In genomic region chr5:139502281-139502680, GRCm38 (mm10) we compare ENCODE assay signal across 29 mouse cellular contexts. TPM values are rescaled to one million over a fixed set of nuclear protein-coding genes. Genes with fewer than 3 reads are reported as not detected.
DNase-seq lines count a peak whose midpoint lies in the region; TF ChIP-seq lines count a peak whose summit lies in the region.
"Had no signal": no experiment of that assay in that cellular context is flagged by ENCODE, and none has a peak within 500 bp of the region (broad histone marks: within the 10 kb centered on the region; RNA-seq: fewer than 3 reads in every experiment).

No protein-coding gene starts in this region.

- H3K4me1 ChIP-seq in kidney, adult 2 months (ENCODE audit: control insufficient read depth, insufficient read depth, low read length): no peaks in the 10 kb centered on the region
- H3K4me1 ChIP-seq: embryonic facial prominence, embryonic 10.5 days; heart, embryonic 10.5 days; hindbrain, embryonic 15.5 days; intestine, embryonic 15.5 days; limb, embryonic 13.5 days; liver, embryonic 12.5 days; midbrain, embryonic 12.5 days; neural tube, embryonic 15.5 days had no signal

- H3K27me3 ChIP-seq in kidney, adult 2 months (replicated peaks; ENCODE audit: control insufficient read depth, insufficient read depth, low read length): no peaks in the 10 kb centered on the region

- H3K27ac ChIP-seq in kidney, adult 2 months (ENCODE audit: insufficient read depth, low read depth, low read length): no peak overlapping the region
- H3K27ac ChIP-seq: embryonic facial prominence, embryonic 10.5 days; heart, embryonic 10.5 days; hindbrain, embryonic 15.5 days; intestine, embryonic 15.5 days; limb, embryonic 13.5 days; liver, embryonic 12.5 days; midbrain, embryonic 12.5 days; neural tube, embryonic 15.5 days had no signal

- H3K4me3 ChIP-seq in kidney, adult 2 months (ENCODE audit: insufficient read depth, low read depth, low read length): no peak overlapping the region
- H3K4me3 ChIP-seq: embryonic facial prominence, embryonic 10.5 days; heart, embryonic 10.5 days; hindbrain, embryonic 15.5 days; intestine, embryonic 15.5 days; limb, embryonic 13.5 days; liver, embryonic 12.5 days; midbrain, embryonic 12.5 days; neural tube, embryonic 15.5 days had no signal

- peak; percentile 41 to 68 for DNase-seq in frontal cortex, adult 2 months (ENCODE audit: extremely low spot score in 1 of 2, low spot score in 1 of 2)
- no peak for DNase-seq in frontal cortex, postnatal 25 days (ENCODE audit: low spot score in 2 of 2)
- DNase-seq in left cerebral cortex, adult 18-20 months (ENCODE audit: low spot score in 2 of 2): peak; percentile 24 to 34
- DNase-seq in left cerebral cortex, postnatal 10 days (ENCODE audit: extremely low spot score in 1 of 2, low spot score in 2 of 2): no peak
- peak; percentile 40 to 43 for DNase-seq in left cerebral cortex, adult 9 months (ENCODE audit: low spot score in 2 of 2)
- peak; percentile 60 for DNase-seq in telencephalon, adult 2 months (ENCODE audit: low read depth, low spot score)
- no peak for DNase-seq in kidney, adult 2 months
- DNase-seq: adrenal gland, postnatal 14 days; cerebellum, adult 8-10 months; cerebellum, postnatal 36 days; gastrocnemius, postnatal 10 days; kidney, postnatal 25 days; lung, adult 2 months; thymus, adult 2 months; thymus, postnatal 4 days had no signal

- no peaks in the 10 kb centered on the region for H3K36me3 ChIP-seq in kidney, adult 2 months (ENCODE audit: control insufficient read depth, insufficient read depth, low read length)
- H3K36me3 ChIP-seq: embryonic facial prominence, embryonic 10.5 days; heart, embryonic 10.5 days; hindbrain, embryonic 15.5 days; intestine, embryonic 15.5 days; limb, embryonic 13.5 days; liver, embryonic 12.5 days; midbrain, embryonic 12.5 days; neural tube, embryonic 15.5 days had no signal

- no peak for TF ChIP-seq POLR2A in kidney, adult 2 months (IDR thresholded peaks at IDR 0.05; ENCODE audit: low read depth, low read length)

- TF ChIP-seq CTCF in kidney, adult 2 months (conservative IDR thresholded peaks at IDR 0.05; ENCODE audit: insufficient read depth, insufficient read length, low read depth, low read length): no peak

- intact Hi-C loops in left cerebral cortex, postnatal 10 days (cut with DNase I): no loop called here

- 62% methylated on average over 14 of the region's 14 CpGs for WGBS in kidney, adult 2 months

RNA-seq across cellular contexts. Expression of gene Zfand2a, which starts 17.9 kb away (rescaled TPM):
- 45.4 and 49.0 TPM in 2 replicates for polyA plus RNA-seq in frontal cortex, adult 2 months (2012; rRNA removed)
- total RNA-seq in left cerebral cortex, adult 18-20 months (2021): 10 to 100 TPM; 54.6 to 57.6 TPM
- 100 to 1,000 TPM in 1 of 2 experiments, 10 to 100 TPM in 1; 93.4 to 100 TPM for total RNA-seq in left cerebral cortex, postnatal 10 days (2021)
- polyA plus RNA-seq in kidney, adult 2 months (2012; rRNA removed): 11.8 and 12.4 TPM in 2 replicates

RNA-seq across cellular contexts. Expression of gene Uncx, which starts 41.0 kb away (rescaled TPM):
- 0.08 and 0.44 TPM in 2 replicates for polyA plus RNA-seq in frontal cortex, adult 2 months (2012; rRNA removed)
- under 1 TPM; 0.23 to 0.30 TPM for total RNA-seq in left cerebral cortex, adult 18-20 months (2021)
- under 1 TPM in 1 of 2 experiments, not detected in 1; 0.21 TPM for total RNA-seq in left cerebral cortex, postnatal 10 days (2021)
- polyA plus RNA-seq in kidney, adult 2 months (2012; rRNA removed): 1.1 and 1.5 TPM in 2 replicates
- total RNA-seq: adrenal gland, postnatal 14 days; gastrocnemius, postnatal 10 days; granulocyte monocyte progenitor cell, adult 5-6 weeks; hematopoietic stem cell, adult 5-6 weeks; megakaryocyte, adult 5-6 weeks had no signal
- polyA plus RNA-seq: heart, embryonic 16.5 days; intestine, embryonic 15.5 days; liver, embryonic 12.5 days; lung, adult 2 months; small intestine, adult 2 months; stomach, embryonic 16.5 days had no signal

RNA-seq across cellular contexts. Expression of gene 3110082I17Rik, which starts 42.0 kb away (rescaled TPM):
- polyA plus RNA-seq in frontal cortex, adult 2 months (2012; rRNA removed): 13.6 and 14.7 TPM in 2 replicates
- 10 to 100 TPM; 14.1 to 14.6 TPM for total RNA-seq in left cerebral cortex, adult 18-20 months (2021)
- total RNA-seq in left cerebral cortex, postnatal 10 days (2021): 10 to 100 TPM; 20.1 to 20.2 TPM
- polyA plus RNA-seq in kidney, adult 2 months (2012; rRNA removed): 4.8 and 6.0 TPM in 2 replicates

Comparison
In these comparisons a context has a peak if more than half of its experiments do, and no peak if none do; other contexts are left out.
1. DNase-seq: peak in frontal cortex, adult 2 months (2 of 2), left cerebral cortex, adult 18-20 months (2 of 2), left cerebral cortex, adult 9 months (2 of 2) and telencephalon, adult 2 months (single experiment); none in frontal cortex, postnatal 25 days (0 of 2), left cerebral cortex, postnatal 10 days (0 of 2) and kidney, adult 2 months (single experiment).